9 mouse cellular contexts compared by ENCODE assay signal in genomic region chr5:146771982-146772381, GRCm38 (mm10). TPM values are rescaled to one million over a fixed set of nuclear protein-coding genes. Genes with fewer than 3 reads are reported as not detected.
DNase-seq lines count a peak whose midpoint lies in the region; ATAC-seq and TF ChIP-seq lines count a peak whose summit lies in the region.
"Had no signal": no experiment of that assay in that cellular context is flagged by ENCODE, and none has a peak within 500 bp of the region (broad histone marks: within the 10 kb centered on the region; RNA-seq: fewer than 3 reads in every experiment).

No protein-coding gene starts in this region.

- intact Hi-C loops in left cerebral cortex, postnatal 4 days (cut with DNase I): no loop called here

- no peak for TF ChIP-seq POLR2A in cerebellum, adult 2 months (IDR thresholded peaks at IDR 0.05; ENCODE audit: borderline replicate concordance, insufficient read depth, low read length)

- 17% methylated on average over 11 of the region's 11 CpGs for WGBS in kidney, embryonic 15.5 days
- WGBS in forebrain, embryonic 14.5 days: 61% methylated on average over 11 of the region's 11 CpGs
- WGBS in cerebellum, adult 2 months: 59% methylated on average over 11 of the region's 11 CpGs

- 0 out of 2 replicates have a peak overlapping the region, but pooled peaks have one; percentile 7 for H3K4me2 ChIP-seq in kidney, embryonic 15.5 days
- no peak overlapping the region for H3K4me2 ChIP-seq in forebrain, embryonic 14.5 days (ENCODE audit: low read length)

- H3K27ac ChIP-seq in kidney, embryonic 15.5 days: peak overlapping the region; percentile 83
- H3K27ac ChIP-seq in forebrain, embryonic 14.5 days (ENCODE audit: low read depth, low read length): no peak overlapping the region
- no peak overlapping the region for H3K27ac ChIP-seq in cerebellum, adult 2 months (ENCODE audit: insufficient read depth, low read length)
- H3K27ac ChIP-seq: macrophage had no signal

- ATAC-seq in G1E (ENCODE audit: extremely low read depth, insufficient number of reproducible peaks, low FRiP score, poor library complexity, severe bottlenecking): peak; percentile 60
- peak; percentile 93 for ATAC-seq in granulocyte monocyte progenitor cell, adult 5-6 weeks (replicated peaks; ENCODE audit: poor library complexity, severe bottlenecking)
- ATAC-seq in kidney, embryonic 15.5 days (replicated peaks; ENCODE audit: low FRiP score): peak; percentile 88
- ATAC-seq in megakaryocyte-erythroid progenitor cell, adult 5-6 weeks (replicated peaks; ENCODE audit: low FRiP score, low TSS enrichment, poor library complexity, severe bottlenecking): peak; percentile 59
- ATAC-seq in forebrain, embryonic 14.5 days: no peak
- ATAC-seq in inflammation-experienced regulatory T-cells, adult 6 months: no peak

- H3K4me1 ChIP-seq in G1E (ENCODE audit: insufficient read depth, low read depth, low read length): peaks cover 15% of the 10 kb centered on the region
- peaks cover 54% of the 10 kb centered on the region for H3K4me1 ChIP-seq in kidney, embryonic 15.5 days
- no peaks in the 10 kb centered on the region for H3K4me1 ChIP-seq in forebrain, embryonic 14.5 days (ENCODE audit: control insufficient read depth, insufficient read depth, low read length)
- peaks cover 25% of the 10 kb centered on the region for H3K4me1 ChIP-seq in cerebellum, adult 2 months (ENCODE audit: control insufficient read depth, insufficient read depth, low read length)

- H3K27me3 ChIP-seq in G1E (ENCODE audit: insufficient read depth, low read length): no peaks in the 10 kb centered on the region
- H3K27me3 ChIP-seq in kidney, embryonic 15.5 days: no peaks in the 10 kb centered on the region
- no peaks in the 10 kb centered on the region for H3K27me3 ChIP-seq in forebrain, embryonic 14.5 days (replicated peaks; ENCODE audit: control insufficient read depth, insufficient read depth, low read length)
- H3K27me3 ChIP-seq in cerebellum, adult 2 months (ENCODE audit: control insufficient read depth, insufficient read depth, low read length): no peaks in the 10 kb centered on the region

- H3K36me3 ChIP-seq in G1E (replicated peaks): peaks cover 70% of the 10 kb centered on the region
- peaks cover 21% of the 10 kb centered on the region for H3K36me3 ChIP-seq in kidney, embryonic 15.5 days
- H3K36me3 ChIP-seq in forebrain, embryonic 14.5 days (ENCODE audit: control insufficient read depth, insufficient read depth, low read length): no peaks in the 10 kb centered on the region; the same call in 1 of the 2 replicates

- TF ChIP-seq CTCF in G1E (IDR thresholded peaks at IDR 0.05; ENCODE audit: low read depth, low read length): no peak
- TF ChIP-seq CTCF in cerebellum, adult 2 months (IDR thresholded peaks at IDR 0.05; ENCODE audit: borderline replicate concordance, insufficient read depth, low read depth, low read length): no peak

- H3K4me3 ChIP-seq in G1E (ENCODE audit: low read depth, low read length): no peak overlapping the region
- H3K4me3 ChIP-seq in kidney, embryonic 15.5 days (replicated peaks): no peak overlapping the region
- no peak overlapping the region for H3K4me3 ChIP-seq in forebrain, embryonic 14.5 days (ENCODE audit: low read depth, low read length)
- H3K4me3 ChIP-seq in cerebellum, adult 2 months (replicated peaks; ENCODE audit: insufficient read depth, low read depth, low read length): no peak overlapping the region

- H3K9ac ChIP-seq in kidney, embryonic 15.5 days: no peak overlapping the region
- no peak overlapping the region for H3K9ac ChIP-seq in forebrain, embryonic 14.5 days (ENCODE audit: low read length)

- no peak for DNase-seq in G1E (ENCODE audit: low spot score)
- no peak for DNase-seq in left cerebral cortex, postnatal 4 days
- DNase-seq in forebrain, embryonic 14.5 days (ENCODE audit: low spot score): no peak
- DNase-seq in cerebellum, adult 2 months: no peak

- H3K9me3 ChIP-seq in G1E (replicated peaks): peaks cover 2% of the 10 kb centered on the region; the same call in 1 of the 2 replicates
- no peaks in the 10 kb centered on the region for H3K9me3 ChIP-seq in kidney, embryonic 15.5 days (replicated peaks)
- H3K9me3 ChIP-seq in forebrain, embryonic 14.5 days (replicated peaks; ENCODE audit: control insufficient read depth, low read length): no peaks in the 10 kb centered on the region

RNA-seq across cellular contexts. Expression of gene Usp12, which starts 22.8 kb away (rescaled TPM):
- total RNA-seq in G1E (2014; fragmentation: Nextera tagmentation) (24.1 and 28.8 TPM in 2 replicates), G1E (2017) (24.0 and 27.7 TPM in 2 replicates)
- polyA plus RNA-seq in G1E (2012): 6.7 and 9.1 TPM in 2 replicates
- 18.4 and 22.5 TPM in 2 replicates for total RNA-seq in granulocyte monocyte progenitor cell, adult 5-6 weeks (2014; fragmentation: Nextera tagmentation)
- 24.0 and 57.3 TPM in 2 replicates for total RNA-seq in granulocyte monocyte progenitor cell, adult 5-6 weeks (2017)
- 21.2 and 21.7 TPM in 2 replicates for polyA plus RNA-seq in kidney, embryonic 15.5 days (2015; fragmentation: Nextera tagmentation; extraction: Ambion mirVana)
- 5.8 and 7.2 TPM in 2 replicates for total RNA-seq in megakaryocyte-erythroid progenitor cell, adult 5-6 weeks (2014; fragmentation: Nextera tagmentation)
- 13.9 and 14.1 TPM in 2 replicates for total RNA-seq in megakaryocyte-erythroid progenitor cell, adult 5-6 weeks (2017)
- total RNA-seq in left cerebral cortex, postnatal 4 days (2021): 10 to 100 TPM; 49.0 to 53.9 TPM
- polyA plus RNA-seq in forebrain, embryonic 14.5 days (2014; fragmentation: Nextera tagmentation; extraction: Ambion mirVana): 9.6 and 10.5 TPM in 2 replicates
- polyA plus RNA-seq in inflammation-experienced regulatory T-cells, adult 6 months (2017; shearing (Covaris generic)): 1 to 10 TPM; 4.5 to 6.7 (median 5.8) TPM
- polyA plus RNA-seq in cerebellum, adult 2 months (2012; rRNA removed): 26.5 and 27.0 TPM in 2 replicates

Comparison
In these comparisons a context has a peak if more than half of its experiments do, and no peak if none do; other contexts are left out.
1. ATAC-seq: peak in G1E (single experiment), granulocyte monocyte progenitor cell, adult 5-6 weeks (single experiment), kidney, embryonic 15.5 days (single experiment) and megakaryocyte-erythroid progenitor cell, adult 5-6 weeks (single experiment); none in forebrain, embryonic 14.5 days (single experiment) and inflammation-experienced regulatory T-cells, adult 6 months (single experiment).